Mouse (Mus musculus) layer of hippocampus, adult 11-12 months (tissue): ENCODE results near the gene Nyx.

Source experiments
- DNase-seq: peaks from one replicate; pipeline ENCODE4 v3.0.0; 2022; ENCODE audit warnings: low spot score

Gene Nyx

GRCm38 (mm10) chrX:13492922-13493321, 27.0 kb downstream of the Nyx start:
- DNase-seq = no peak

- no peak for DNase-seq
Observed at GRCm38 (mm10) chrX:13494892-13495703, 29.2 kb downstream of the Nyx start.

GRCm38 (mm10) chrX:13500284-13500683, 34.4 kb downstream of the Nyx start:
- no peak for DNase-seq

GRCm38 (mm10) chrX:13502862-13503375, 37.0 kb downstream of the Nyx start:
- no peak for DNase-seq

GRCm38 (mm10) chrX:13504389-13504788, 38.5 kb downstream of the Nyx start:
- DNase-seq = no peak

GRCm38 (mm10) chrX:13506376-13506775, 40.5 kb downstream of the Nyx start:
- no peak for DNase-seq

GRCm38 (mm10) chrX:13513127-13513526, 47.2 kb downstream of the Nyx start:
- DNase-seq = no peak

GRCm38 (mm10) chrX:13513864-13514263, 48.0 kb downstream of the Nyx start:
- no peak for DNase-seq

- DNase-seq = no peak
Observed at GRCm38 (mm10) chrX:13516451-13516850, 50.5 kb downstream of the Nyx start.

- no peak for DNase-seq
Observed at GRCm38 (mm10) chrX:13518019-13518418, 52.1 kb downstream of the Nyx start.

GRCm38 (mm10) chrX:13518781-13519407, 53.0 kb downstream of the Nyx start:
- no peak for DNase-seq

- no peak for DNase-seq
Observed at GRCm38 (mm10) chrX:13519408-13519783, 53.5 kb downstream of the Nyx start.

GRCm38 (mm10) chrX:13520566-13520965, 54.7 kb downstream of the Nyx start:
- no peak for DNase-seq

- no peak for DNase-seq
Observed at GRCm38 (mm10) chrX:13521288-13521687, 55.4 kb downstream of the Nyx start.
